Mouse (Mus musculus) midbrain, embryonic 15.5 days (tissue): Measurements from ENCODE around the gene Dab2ip. TPM values are rescaled to one million over a fixed set of nuclear protein-coding genes. Genes with fewer than 3 reads are reported as not detected.

Experiments used
- ATAC-seq: fragments of 200-750 bp; cut with Nextera tagmentation; replicated peaks from 2 replicates; pipeline ENCODE4 v1.8.0; 2017; ENCODE audit warnings: moderate TSS enrichment
- H3K27ac ChIP-seq: fragments of 300-500 bp; sonication (generic); 2 replicates; pipeline ENCODE4 v1.5.1; 2015; ENCODE audit warnings: mild to moderate bottlenecking, inconsistent platforms
- H3K27me3 ChIP-seq: fragments of 300-500 bp; sonication (generic); replicated peaks from 2 replicates; pipeline ENCODE4 v1.6.1; 2015; ENCODE audit warnings: inconsistent platforms
- H3K36me3 ChIP-seq: fragments of 300-500 bp; sonication (generic); replicated peaks from 2 replicates; pipeline ENCODE4 v1.6.1; 2015; ENCODE audit warnings: inconsistent platforms
- H3K4me1 ChIP-seq: fragments of 300-500 bp; sonication (generic); 2 replicates; pipeline ENCODE4 v1.6.1; 2015; ENCODE audit warnings: inconsistent platforms
- H3K4me2 ChIP-seq: fragments of 300-500 bp; sonication (generic); 2 replicates; pipeline ENCODE4 v1.6.1; 2015; ENCODE audit warnings: inconsistent platforms, mild to moderate bottlenecking, moderate library complexity
- H3K4me3 ChIP-seq: fragments of 300-500 bp; sonication (generic); 2 replicates; pipeline ENCODE4 v1.5.1; 2015; ENCODE audit warnings: mild to moderate bottlenecking, inconsistent platforms
- H3K9ac ChIP-seq: fragments of 300-500 bp; sonication (generic); 2 replicates; pipeline ENCODE4 v1.6.1; 2015; ENCODE audit warnings: mild to moderate bottlenecking, inconsistent platforms
- H3K9me3 ChIP-seq: fragments of 300-500 bp; sonication (generic); 2 replicates; pipeline ENCODE4 v1.6.1; 2016; ENCODE audit warnings: inconsistent platforms
- WGBS: fragments of 180-500 bp; shearing (Covaris S2); methylation state at CpG from one replicate; pipeline ENCODE4 v1.1.7; 2015; ENCODE audit warnings: mixed read lengths; 5-methylcytosine and 5-hydroxymethylcytosine counted together
- polyA plus RNA-seq: library from polyadenylated mRNA; unstranded; fragments of >200 nt; fragmentation: Nextera tagmentation; extraction: Ambion mirVana; gene quantifications from 2 replicates; pipeline ENCODE4 v1.2.1, GENCODE M21; 2015

The Dab2ip gene
- polyA plus RNA-seq, 1 experiment from 2014 or later, result 79.7 TPM

DNA sequence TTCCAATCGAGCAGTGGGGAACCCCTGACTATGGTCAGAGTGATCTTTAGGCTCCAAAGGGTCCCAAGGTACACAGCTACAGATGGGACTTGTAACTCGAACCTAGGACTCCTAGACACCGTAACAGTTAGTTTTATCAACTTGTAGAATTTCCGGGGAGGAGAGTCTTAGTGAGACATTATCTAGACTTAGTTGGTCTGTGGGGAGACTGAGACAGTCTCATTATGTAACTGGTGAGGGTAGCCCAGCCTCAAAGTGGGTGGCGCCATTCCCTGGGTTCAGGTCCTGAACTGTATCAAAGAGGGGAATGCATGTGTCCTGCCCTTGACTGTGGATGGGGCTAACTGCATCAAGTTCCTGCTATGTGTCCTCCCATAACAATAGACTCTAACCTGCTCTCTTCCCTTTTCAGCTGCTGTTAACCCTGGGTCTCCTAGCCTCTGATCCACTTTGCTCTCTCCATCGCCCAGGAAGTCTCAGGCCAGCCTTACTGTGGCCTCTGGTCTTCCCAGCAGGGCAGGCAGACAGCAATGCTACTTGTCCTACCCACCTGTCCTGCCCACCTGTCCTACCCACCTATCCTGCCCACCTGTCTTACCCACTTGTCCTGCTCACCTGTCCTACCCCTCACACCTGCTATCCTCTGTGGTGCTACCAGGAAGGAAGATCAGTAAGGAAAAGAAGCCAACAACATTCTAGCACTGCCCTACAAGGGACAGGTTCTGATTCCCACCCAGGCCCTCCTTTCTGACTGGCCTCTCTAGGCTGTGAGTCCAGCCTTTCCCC, 7.2 kb downstream of the Dab2ip start:
- Histone ChIP-seq H3K9ac (no peak overlapping the region), H3K36me3 (no peaks in the 10 kb centered on the region), H3K4me2 (no peak overlapping the region), H3K27ac (no peak overlapping the region), H3K9me3 (no peaks in the 10 kb centered on the region), H3K4me3 (no peak overlapping the region), H3K4me1 (no peaks in the 10 kb centered on the region), H3K27me3 (no peaks in the 10 kb centered on the region)
- no peak for ATAC-seq
- 89% methylated on average over 6 of the region's 6 CpGs for WGBS

DNA sequence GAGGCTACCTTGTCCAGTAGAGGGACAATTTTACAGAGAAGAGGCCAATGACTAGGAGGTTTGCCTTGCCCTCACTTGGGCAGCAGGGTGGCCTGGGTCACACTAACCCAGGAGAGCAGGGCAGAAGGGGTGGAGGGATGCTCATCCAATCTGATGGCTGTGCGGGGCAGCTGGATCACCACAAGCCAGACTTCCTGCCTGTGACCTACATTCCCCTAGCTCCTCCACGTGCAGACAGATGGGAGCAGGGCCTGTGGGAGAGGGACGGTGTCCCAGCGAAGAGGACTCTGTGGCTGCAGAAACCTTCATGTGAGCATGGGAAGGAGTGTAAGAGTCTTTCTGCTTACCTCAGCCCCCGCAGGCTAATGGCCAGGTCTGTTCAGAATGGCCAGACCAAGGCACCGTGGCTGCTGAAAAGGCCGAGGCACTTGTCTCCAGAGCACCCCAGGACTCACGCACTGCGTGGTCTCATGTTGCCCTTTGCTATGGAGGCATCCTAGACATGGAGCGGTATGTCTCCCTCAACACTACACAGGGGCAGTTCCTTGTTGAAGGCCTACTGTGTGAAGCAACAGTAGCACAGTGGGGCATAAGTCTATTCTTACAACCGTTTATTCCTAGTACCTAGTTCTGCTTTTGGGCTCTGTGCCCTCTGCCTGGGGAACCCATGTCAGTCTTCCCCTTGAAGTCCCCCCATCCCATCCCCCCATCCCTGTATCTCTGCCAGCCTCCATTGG, 9.1 kb downstream of the Dab2ip start:
- H3K36me3 ChIP-seq, result no peaks in the 10 kb centered on the region
- ATAC-seq, result no peak
- H3K9me3 ChIP-seq, result no peaks in the 10 kb centered on the region
- 89% methylated on average over 11 of the region's 11 CpGs for WGBS
- no peak overlapping the region for H3K27ac ChIP-seq
- no peak overlapping the region for H3K4me3 ChIP-seq
- H3K27me3 ChIP-seq, result no peaks in the 10 kb centered on the region
- no peaks in the 10 kb centered on the region for H3K4me1 ChIP-seq
- no peak overlapping the region for H3K9ac ChIP-seq
- no peak overlapping the region for H3K4me2 ChIP-seq

DNA sequence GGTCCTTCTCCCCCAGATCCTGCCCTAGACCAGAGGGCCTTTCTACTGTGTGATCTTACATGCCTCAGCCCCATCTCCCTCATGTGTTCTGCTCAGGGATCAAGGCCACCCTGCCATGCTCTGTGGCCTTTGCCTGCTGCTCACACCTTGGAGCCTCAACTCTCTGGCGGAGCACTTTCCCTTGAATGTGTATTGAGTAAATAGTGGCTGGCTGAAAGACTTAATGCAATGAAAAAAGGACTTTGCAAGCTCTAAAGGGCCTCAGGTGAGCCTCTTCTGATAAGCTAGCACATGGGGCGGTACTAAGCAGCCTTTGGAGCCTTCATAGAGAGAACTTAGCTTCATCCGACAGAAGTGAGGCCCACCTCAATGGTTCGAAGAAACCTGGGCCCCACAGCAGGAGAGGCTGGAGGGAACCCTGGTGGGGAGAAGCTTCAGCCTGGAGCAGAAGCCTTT, 9.7 kb downstream of the Dab2ip start:
- H3K36me3 ChIP-seq, result no peaks in the 10 kb centered on the region
- WGBS, result 84% methylated on average over 4 of the region's 4 CpGs
- H3K4me1 ChIP-seq, result no peaks in the 10 kb centered on the region
- H3K4me3 ChIP-seq, result no peak overlapping the region
- no peak overlapping the region for H3K9ac ChIP-seq
- ATAC-seq, result no peak
- H3K27me3 ChIP-seq, result no peaks in the 10 kb centered on the region
- no peak overlapping the region for H3K4me2 ChIP-seq
- H3K27ac ChIP-seq, result no peak overlapping the region
- no peaks in the 10 kb centered on the region for H3K9me3 ChIP-seq

DNA sequence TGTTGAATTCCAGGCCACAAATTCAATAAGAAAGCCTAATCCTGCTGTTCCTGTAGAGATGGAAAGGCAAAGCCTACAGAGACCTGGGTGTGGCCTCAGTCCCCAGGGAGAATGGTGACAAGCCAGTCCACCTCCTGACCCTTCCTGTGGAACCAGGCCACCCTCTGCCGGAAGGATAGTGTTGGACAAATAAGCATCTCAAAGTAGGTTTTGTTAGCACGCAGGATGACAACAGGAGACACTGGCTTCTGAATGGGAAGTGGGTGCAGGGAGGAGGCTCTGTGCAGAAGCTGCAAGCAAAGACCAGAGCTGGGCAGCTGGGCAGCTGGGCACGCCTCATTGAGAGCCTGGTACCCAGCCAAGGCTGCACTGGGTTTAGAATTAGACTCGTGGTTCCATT, 12.7 kb downstream of the Dab2ip start:
- no peak overlapping the region for H3K27ac ChIP-seq
- H3K27me3 ChIP-seq, result no peaks in the 10 kb centered on the region
- no peaks in the 10 kb centered on the region for H3K4me1 ChIP-seq
- no peak overlapping the region for H3K4me2 ChIP-seq
- no peak overlapping the region for H3K9ac ChIP-seq
- 52% methylated on average over 4 of the region's 4 CpGs for WGBS
- ATAC-seq, result no peak
- no peaks in the 10 kb centered on the region for H3K9me3 ChIP-seq
- H3K4me3 ChIP-seq, result no peak overlapping the region
- H3K36me3 ChIP-seq, result no peaks in the 10 kb centered on the region

DNA sequence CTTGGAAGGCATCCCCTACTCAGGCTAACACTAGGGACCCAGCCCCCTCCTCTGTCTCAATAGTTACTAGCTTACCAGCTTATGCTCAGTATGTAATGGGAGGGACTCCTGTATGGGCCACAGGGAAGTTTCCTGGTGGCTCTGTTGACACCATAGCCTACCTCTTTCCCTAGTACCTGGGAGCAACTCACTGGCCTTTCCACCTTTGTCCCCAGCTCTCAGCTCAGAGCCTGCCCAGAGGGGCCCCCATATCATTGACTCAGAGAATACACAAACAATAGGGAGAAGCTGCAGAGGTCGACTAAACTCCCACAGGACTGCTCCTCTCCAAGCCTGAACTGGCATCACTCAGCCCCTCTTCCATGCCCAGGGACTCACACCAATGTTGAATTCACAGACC, 16.6 kb downstream of the Dab2ip start:
- Histone ChIP-seq H3K27me3 (peaks cover 2% of the 10 kb centered on the region; the same call in 1 of the 2 replicates), H3K9ac (no peak overlapping the region), H3K27ac (no peak overlapping the region), H3K4me3 (no peak overlapping the region), H3K36me3 (no peaks in the 10 kb centered on the region), H3K4me1 (no peaks in the 10 kb centered on the region), H3K4me2 (no peak overlapping the region), H3K9me3 (no peaks in the 10 kb centered on the region)
- ATAC-seq, result no peak
- WGBS, result 64% methylated on average over 1 of the region's 1 CpGs

DNA sequence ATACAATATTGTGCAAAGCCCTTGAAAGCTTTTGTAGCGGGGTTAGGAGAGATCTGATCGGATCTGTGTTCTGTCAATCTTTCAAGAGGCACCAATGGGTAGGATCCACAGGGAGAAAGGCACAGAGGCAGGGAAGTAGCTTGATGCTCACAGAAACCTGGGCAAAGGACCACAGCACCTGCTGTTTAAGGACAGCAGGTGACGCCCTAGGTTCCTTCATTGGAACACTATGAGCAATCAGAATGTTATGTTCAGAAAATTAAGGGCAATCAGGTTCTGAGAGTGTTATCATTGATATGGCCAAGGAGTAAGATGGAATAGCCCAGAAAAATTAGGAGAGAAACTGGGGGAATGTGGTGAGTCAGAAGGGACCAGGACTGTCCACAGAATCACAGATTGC, 18.6 kb downstream of the Dab2ip start:
- Histone ChIP-seq H3K4me3 (no peak overlapping the region), H3K4me2 (no peak overlapping the region), H3K36me3 (no peaks in the 10 kb centered on the region), H3K4me1 (peaks cover 5% of the 10 kb centered on the region), H3K27me3 (peaks cover 22% of the 10 kb centered on the region), H3K9ac (no peak overlapping the region), H3K27ac (no peak overlapping the region), H3K9me3 (no peaks in the 10 kb centered on the region)
- 85% methylated on average over 3 of the region's 3 CpGs for WGBS
- no peak for ATAC-seq

DNA sequence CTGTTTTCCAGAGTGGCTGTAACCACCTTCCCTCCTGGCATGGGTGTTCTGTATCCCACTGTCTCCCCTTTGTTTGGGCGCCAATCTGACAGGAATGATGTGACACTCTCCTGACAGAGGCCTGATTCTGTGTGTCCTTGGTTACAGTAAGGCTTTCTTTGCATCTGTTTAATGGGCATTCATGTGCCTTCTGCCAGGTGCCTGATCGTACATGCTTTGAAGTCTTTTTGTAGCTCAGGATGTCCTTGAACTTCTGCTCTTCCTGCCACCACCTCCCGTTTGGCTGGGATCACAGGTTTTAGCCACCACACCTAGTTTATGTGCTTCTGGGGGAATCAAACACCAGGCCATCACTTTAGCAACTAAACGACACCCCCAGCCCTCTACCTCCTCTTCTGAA, 22.0 kb downstream of the Dab2ip start:
- H3K4me1 ChIP-seq, result peaks cover 20% of the 10 kb centered on the region
- no peak overlapping the region for H3K9ac ChIP-seq
- no peak overlapping the region for H3K4me3 ChIP-seq
- no peaks in the 10 kb centered on the region for H3K36me3 ChIP-seq
- WGBS, result 73% methylated on average over 4 of the region's 4 CpGs
- H3K27me3 ChIP-seq, result peaks cover 48% of the 10 kb centered on the region
- H3K27ac ChIP-seq, result no peak overlapping the region
- no peak for ATAC-seq
- no peaks in the 10 kb centered on the region for H3K9me3 ChIP-seq
- H3K4me2 ChIP-seq, result no peak overlapping the region

DNA sequence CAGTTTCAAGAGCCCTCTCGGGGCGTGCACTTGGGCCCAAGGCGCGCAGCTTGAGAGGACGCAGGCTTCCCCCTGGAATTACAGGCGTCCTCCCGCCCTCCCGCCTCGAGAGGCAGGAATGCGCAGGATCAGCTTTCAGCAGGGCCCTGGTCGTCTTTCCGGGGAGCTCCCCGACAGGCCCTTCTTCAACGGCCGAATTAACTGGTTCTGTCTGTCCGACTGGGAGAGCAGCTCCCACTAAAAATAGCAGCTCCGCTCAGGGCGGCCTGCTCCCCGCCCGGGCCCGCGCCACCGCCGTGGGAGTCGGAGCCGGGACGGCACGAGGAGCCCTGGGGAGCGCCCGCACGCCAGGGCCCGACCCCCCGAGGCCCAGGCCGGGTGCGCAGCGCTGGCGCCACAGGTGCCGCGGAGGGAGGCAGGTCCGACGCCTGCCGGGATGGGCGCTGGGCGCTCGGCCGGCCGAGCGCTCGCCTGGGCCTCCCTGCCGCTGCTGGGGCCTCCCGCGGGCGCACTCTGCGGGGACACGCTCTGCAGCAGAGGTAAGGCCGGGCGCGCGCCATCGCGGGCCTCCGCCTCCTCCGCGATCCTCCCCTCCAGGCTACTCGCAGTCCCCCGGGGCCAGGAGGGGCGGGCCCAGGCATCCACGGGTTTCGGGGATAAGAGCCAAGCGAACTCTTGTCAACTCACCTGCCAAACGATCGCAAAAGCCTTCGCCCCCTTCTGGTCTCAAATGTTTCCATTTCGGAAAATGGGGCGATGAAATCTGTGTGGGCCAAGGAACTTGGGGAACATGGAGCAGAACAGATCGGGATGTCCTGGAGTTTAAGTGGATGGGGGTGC, 23.7 kb downstream of the Dab2ip start:
- under 1% methylated on average over 73 of the region's 76 CpGs for WGBS
- Histone ChIP-seq H3K27ac (no peak overlapping the region), H3K9me3 (no peaks in the 10 kb centered on the region), H3K27me3 (peaks cover 51% of the 10 kb centered on the region), H3K36me3 (no peaks in the 10 kb centered on the region), H3K4me1 (peaks cover 20% of the 10 kb centered on the region), H3K4me2 (peak overlapping the region; percentile 84), H3K9ac (peak overlapping the region; percentile 43), H3K4me3 (peak overlapping the region; percentile 44)
- peak; percentile 37; the same call in 1 of the 2 replicates for ATAC-seq

DNA sequence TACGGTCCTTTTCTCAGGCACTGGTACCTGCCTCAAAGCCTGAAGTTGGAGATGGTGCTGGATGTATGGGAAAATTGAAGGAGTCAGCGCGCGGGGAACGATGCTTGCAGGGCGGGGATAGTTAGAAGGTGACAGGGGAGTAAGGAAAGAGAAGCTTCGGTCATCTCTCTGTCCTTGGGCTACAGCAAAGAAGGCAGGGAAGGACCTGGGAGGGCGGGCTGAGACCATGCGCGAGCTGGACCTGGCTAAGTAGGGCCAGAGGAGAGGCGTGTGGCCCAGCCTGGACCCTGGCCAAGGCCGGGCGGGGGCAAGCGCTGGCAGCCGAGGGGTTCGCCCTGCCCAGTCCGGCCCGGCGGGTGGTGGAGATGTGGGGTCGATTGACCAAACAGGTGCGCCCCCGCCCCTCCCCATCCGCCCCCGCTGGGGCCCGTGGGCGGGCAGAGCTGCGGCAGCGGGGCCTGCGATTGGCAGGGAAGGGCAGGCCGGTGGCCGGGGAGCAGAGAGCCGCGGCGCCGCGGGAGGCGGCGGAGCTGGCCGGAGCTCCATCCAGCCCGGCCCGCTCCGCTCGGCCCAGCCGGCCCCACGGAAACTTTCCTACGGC, 24.4 kb downstream of the Dab2ip start:
- peak overlapping the region; percentile 84 for H3K4me2 ChIP-seq
- peak overlapping the region; percentile 44 for H3K4me3 ChIP-seq
- no peaks in the 10 kb centered on the region for H3K36me3 ChIP-seq
- no peak overlapping the region for H3K27ac ChIP-seq
- 0% methylated on average over 36 of the region's 46 CpGs for WGBS
- H3K4me1 ChIP-seq, result peaks cover 20% of the 10 kb centered on the region
- H3K27me3 ChIP-seq, result peaks cover 51% of the 10 kb centered on the region
- peak; percentile 61 for ATAC-seq
- H3K9me3 ChIP-seq, result no peaks in the 10 kb centered on the region
- H3K9ac ChIP-seq, result no peak overlapping the region

DNA sequence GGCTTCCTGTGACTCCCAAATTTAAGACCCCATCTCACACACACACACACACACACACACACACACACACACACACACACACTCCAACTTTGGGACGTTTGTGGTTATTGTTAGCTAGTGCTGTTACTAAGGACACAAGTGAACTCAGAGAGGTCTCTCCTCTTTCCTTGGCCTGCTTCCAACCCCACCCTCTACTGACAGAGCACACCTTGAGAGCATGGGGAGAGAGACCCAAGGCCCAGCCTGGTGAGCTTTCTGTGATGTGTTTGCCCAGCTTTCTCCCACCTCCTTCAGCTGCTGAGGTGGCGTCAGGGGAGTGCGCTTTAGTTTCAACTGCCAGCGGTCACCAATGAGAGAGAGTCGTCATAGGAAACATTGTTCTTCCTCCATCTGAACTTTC, 25.3 kb downstream of the Dab2ip start:
- ATAC-seq, result no peak
- H3K27me3 ChIP-seq, result peaks cover 51% of the 10 kb centered on the region
- 55% methylated on average over 5 of the region's 5 CpGs for WGBS
- H3K36me3 ChIP-seq, result no peaks in the 10 kb centered on the region
- H3K4me1 ChIP-seq, result peaks cover 26% of the 10 kb centered on the region
- H3K4me3 ChIP-seq, result no peak overlapping the region
- H3K27ac ChIP-seq, result no peak overlapping the region
- H3K9me3 ChIP-seq, result no peaks in the 10 kb centered on the region
- H3K4me2 ChIP-seq, result peak overlapping the region; percentile 84; the same call in 1 of the 2 replicates
- no peak overlapping the region for H3K9ac ChIP-seq

DNA sequence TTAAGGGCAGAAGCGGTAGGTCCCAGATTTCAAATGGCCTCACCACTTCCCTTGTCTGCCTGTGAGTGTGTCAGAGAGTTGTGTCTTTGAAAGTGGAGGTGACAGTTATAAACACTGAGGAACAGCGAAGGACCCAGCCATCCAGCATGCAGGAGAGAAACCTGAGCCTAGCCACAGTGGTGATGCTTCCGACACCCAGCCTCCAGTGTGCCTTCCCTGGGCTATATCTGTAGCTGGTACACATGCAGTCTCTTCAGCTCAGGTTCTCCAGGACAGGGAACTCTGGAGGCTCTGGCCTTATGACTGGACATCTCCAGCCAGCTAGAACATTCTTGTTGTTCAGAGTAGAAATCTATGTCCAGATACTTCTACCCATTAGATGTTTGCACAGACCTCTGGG, 25.9 kb downstream of the Dab2ip start:
- Histone ChIP-seq H3K9ac (no peak overlapping the region), H3K4me2 (no peak overlapping the region), H3K27ac (no peak overlapping the region), H3K4me3 (no peak overlapping the region), H3K27me3 (peaks cover 51% of the 10 kb centered on the region), H3K9me3 (no peaks in the 10 kb centered on the region), H3K36me3 (no peaks in the 10 kb centered on the region), H3K4me1 (peaks cover 32% of the 10 kb centered on the region)
- ATAC-seq, result no peak
- 95% methylated on average over 3 of the region's 3 CpGs for WGBS

DNA sequence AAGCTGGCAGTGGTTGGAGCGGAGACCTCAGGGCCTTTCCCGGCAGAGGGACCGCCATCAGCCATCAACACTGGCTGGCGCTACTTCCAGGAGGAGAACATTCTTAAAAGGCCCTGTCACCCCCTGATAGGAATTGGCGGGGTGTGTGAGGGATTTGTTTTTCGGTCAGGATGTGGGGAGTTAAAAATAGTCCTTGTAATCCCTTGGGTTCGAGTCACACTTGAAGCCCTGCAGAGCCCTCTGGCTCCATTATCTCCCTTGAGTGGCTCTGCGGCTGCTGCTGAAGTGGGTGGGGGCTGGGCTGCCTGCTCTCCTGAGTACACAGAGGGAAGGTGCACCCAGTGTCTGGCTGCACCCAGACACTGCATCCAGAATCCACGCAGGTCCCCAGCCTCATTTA, 30.3 kb downstream of the Dab2ip start:
- no peak overlapping the region for H3K27ac ChIP-seq
- ATAC-seq, result 0 out of 2 replicates have a peak, but pooled peaks have one; percentile 49
- H3K4me1 ChIP-seq, result peaks cover 13% of the 10 kb centered on the region
- H3K9me3 ChIP-seq, result no peaks in the 10 kb centered on the region
- no peaks in the 10 kb centered on the region for H3K36me3 ChIP-seq
- WGBS, result 24% methylated on average over 9 of the region's 9 CpGs
- peaks cover 13% of the 10 kb centered on the region for H3K27me3 ChIP-seq
- no peak overlapping the region for H3K4me2 ChIP-seq
- H3K4me3 ChIP-seq, result no peak overlapping the region
- H3K9ac ChIP-seq, result no peak overlapping the region
